Mouse (Mus musculus) limb, embryonic 11.5 days (tissue): ENCODE measurements around the gene Liph. TPM values are rescaled to one million over a fixed set of nuclear protein-coding genes. Genes with fewer than 3 reads are reported as not detected.
A peak's percentile ranks its signal among the peaks of the same experiment; 100 is the strongest.

ENCODE experiments used
- ATAC-seq: fragments of 200-750 bp; cut with Nextera tagmentation; 2 replicates; pipeline ENCODE4 v1.8.0; 2017; ENCODE audit warnings: low read depth; ENCODE audit not compliant: insufficient number of reproducible peaks, low FRiP score, low TSS enrichment
- DNase-seq: peaks from one replicate; pipeline ENCODE4 v3.0.0-alpha.2; 2015; ENCODE audit warnings: low spot score
- H3K27ac ChIP-seq: fragments of 300-500 bp; sonication (generic); replicated peaks from 2 replicates; pipeline ENCODE4 v1.5.1; 2014; ENCODE audit warnings: low read depth, mild to moderate bottlenecking, low read length
- H3K27me3 ChIP-seq: fragments of 300-500 bp; sonication (generic); 2 replicates; pipeline ENCODE4 v1.6.1; 2014; ENCODE audit warnings: mild to moderate bottlenecking, low read length, mixed read lengths; ENCODE audit not compliant: control insufficient read depth, insufficient read depth
- H3K36me3 ChIP-seq: fragments of 300-500 bp; sonication (generic); 2 replicates; pipeline ENCODE4 v1.6.1; 2014; ENCODE audit warnings: mild to moderate bottlenecking, low read length, moderate library complexity, mixed read lengths; ENCODE audit not compliant: control insufficient read depth, insufficient read depth
- H3K4me1 ChIP-seq: fragments of 300-500 bp; sonication (generic); 2 replicates; pipeline ENCODE4 v1.6.1; 2014; ENCODE audit warnings: low read length, mixed read lengths; ENCODE audit not compliant: control insufficient read depth, insufficient read depth
- H3K4me2 ChIP-seq: fragments of 300-500 bp; sonication (generic); 2 replicates; pipeline ENCODE4 v1.6.1; 2014; ENCODE audit warnings: low read depth, mild to moderate bottlenecking, moderate library complexity; ENCODE audit not compliant: severe bottlenecking
- H3K4me3 ChIP-seq: fragments of 300-500 bp; sonication (generic); 2 replicates; pipeline ENCODE4 v1.5.1; 2014; ENCODE audit warnings: low read depth, low read length
- H3K9ac ChIP-seq: fragments of 300-500 bp; sonication (generic); 2 replicates; pipeline ENCODE4 v1.6.1; 2014; ENCODE audit warnings: mild to moderate bottlenecking, low read length
- H3K9me3 ChIP-seq: fragments of 300-500 bp; sonication (generic); 2 replicates; pipeline ENCODE4 v1.6.1; 2016; ENCODE audit warnings: low read length; ENCODE audit not compliant: control insufficient read depth
- WGBS: fragments of 180-500 bp; shearing (Covaris S2); extraction: QIAGEN DNeasy Blood & Tissue Kit; methylation state at CpG from one replicate; pipeline ENCODE4 v1.1.7; 2014; 5-methylcytosine and 5-hydroxymethylcytosine counted together
- polyA plus RNA-seq: library from polyadenylated mRNA; unstranded; fragments of >200 nt; fragmentation: Nextera tagmentation; extraction: Ambion mirVana; gene quantifications from 2 replicates; pipeline ENCODE4 v1.2.1, GENCODE M21; 2014

Gene Liph
- 0.19 and 0.28 TPM in 2 replicates for polyA plus RNA-seq

- DNase-seq: peak; percentile 46
- no peak within 1 kb of the TSS for H3K27ac ChIP-seq
- no peaks in the 10 kb centered on the region for H3K27me3 ChIP-seq
- WGBS: 15% methylated on average over 16 of the region's 16 CpGs
- no peak within 1 kb of the TSS for H3K9ac ChIP-seq
- no peaks in the 10 kb centered on the region for H3K4me1 ChIP-seq
- H3K9me3 ChIP-seq: no peaks in the 10 kb centered on the region
- ATAC-seq: no peak
- H3K4me2 ChIP-seq: peak within 1 kb of the TSS; percentile 39
- H3K36me3 ChIP-seq: no peaks in the 10 kb centered on the region
- no peak within 1 kb of the TSS for H3K4me3 ChIP-seq
These were observed at the start of gene Liph for GRCm38 (mm10) chr16:21995304-21995703. Gene Liph (minus strand): TSS chr16:21995663.

- no peak for ATAC-seq
- no peaks in the 10 kb centered on the region for H3K4me1 ChIP-seq
- H3K36me3 ChIP-seq: peaks cover 13% of the 10 kb centered on the region; the same call in 1 of the 2 replicates
- no peak overlapping the region for H3K4me2 ChIP-seq
- H3K9me3 ChIP-seq: no peaks in the 10 kb centered on the region
- WGBS: 90% methylated on average over 4 of the region's 4 CpGs
- no peak overlapping the region for H3K27ac ChIP-seq
- no peak overlapping the region for H3K4me3 ChIP-seq
- H3K27me3 ChIP-seq: no peaks in the 10 kb centered on the region
- DNase-seq: no peak
- no peak overlapping the region for H3K9ac ChIP-seq
These were observed 48.4 kb upstream of the Liph start for GRCm38 (mm10) chr16:22043830-22044229.

- H3K4me1 ChIP-seq: no peaks in the 10 kb centered on the region
- no peak overlapping the region for H3K27ac ChIP-seq
- H3K27me3 ChIP-seq: no peaks in the 10 kb centered on the region
- no peak overlapping the region for H3K9ac ChIP-seq
- H3K36me3 ChIP-seq: peaks cover 17% of the 10 kb centered on the region; the same call in 1 of the 2 replicates
- no peak overlapping the region for H3K4me2 ChIP-seq
- DNase-seq: no peak
- ATAC-seq: no peak
- 85% methylated on average over 1 of the region's 1 CpGs for WGBS
- no peak overlapping the region for H3K4me3 ChIP-seq
- H3K9me3 ChIP-seq: no peaks in the 10 kb centered on the region
These were observed 44.5 kb upstream of the Liph start for GRCm38 (mm10) chr16:22039978-22040377.

- Histone ChIP-seq H3K27me3 (no peaks in the 10 kb centered on the region), H3K36me3 (peaks cover 13% of the 10 kb centered on the region; the same call in 1 of the 2 replicates), H3K4me2 (no peak overlapping the region), H3K4me1 (no peaks in the 10 kb centered on the region), H3K9me3 (no peaks in the 10 kb centered on the region), H3K27ac (no peak overlapping the region), H3K9ac (no peak overlapping the region), H3K4me3 (no peak overlapping the region)
- WGBS: 91% methylated on average over 10 of the region's 10 CpGs
- no peak for DNase-seq
- no peak for ATAC-seq
These were observed 43.1 kb upstream of the Liph start for GRCm38 (mm10) chr16:22038554-22038953.

GRCm38 (mm10) chr16:22027474-22027873 lies 32.0 kb upstream of the Liph start:
- no peak overlapping the region for H3K27ac ChIP-seq
- DNase-seq: no peak
- 94% methylated on average over 5 of the region's 5 CpGs for WGBS
- H3K9me3 ChIP-seq: no peaks in the 10 kb centered on the region
- H3K4me2 ChIP-seq: no peak overlapping the region
- no peak overlapping the region for H3K9ac ChIP-seq
- no peak overlapping the region for H3K4me3 ChIP-seq
- no peaks in the 10 kb centered on the region for H3K27me3 ChIP-seq
- no peaks in the 10 kb centered on the region for H3K4me1 ChIP-seq
- ATAC-seq: no peak
- peaks cover 14% of the 10 kb centered on the region for H3K36me3 ChIP-seq

GRCm38 (mm10) chr16:22022122-22022521 lies 26.7 kb upstream of the Liph start:
- H3K27ac ChIP-seq: no peak overlapping the region
- 96% methylated on average over 2 of the region's 2 CpGs for WGBS

GRCm38 (mm10) chr16:22015569-22015968 lies 20.1 kb upstream of the Liph start:
- no peak for DNase-seq
- Histone ChIP-seq H3K4me2 (no peak overlapping the region), H3K4me3 (no peak overlapping the region), H3K27me3 (no peaks in the 10 kb centered on the region), H3K9ac (no peak overlapping the region), H3K27ac (no peak overlapping the region), H3K4me1 (no peaks in the 10 kb centered on the region), H3K36me3 (peaks cover 13% of the 10 kb centered on the region; the same call in 1 of the 2 replicates), H3K9me3 (no peaks in the 10 kb centered on the region)
- ATAC-seq: no peak
- 93% methylated on average over 1 of the region's 1 CpGs for WGBS

More at GRCm38 (mm10) chr16:22022122-22022521, 26.7 kb upstream of the Liph start:
- Histone ChIP-seq H3K27me3 (no peaks in the 10 kb centered on the region), H3K9me3 (no peaks in the 10 kb centered on the region; the same call in 1 of the 2 replicates), H3K36me3 (peaks cover 18% of the 10 kb centered on the region), H3K4me2 (no peak overlapping the region), H3K9ac (no peak overlapping the region), H3K4me3 (no peak overlapping the region), H3K4me1 (no peaks in the 10 kb centered on the region)
- no peak for ATAC-seq
- DNase-seq: peak; percentile 42

GRCm38 (mm10) chr16:22009596-22009995 lies 14.1 kb upstream of the Liph start:
- H3K27ac ChIP-seq: no peak overlapping the region
- H3K4me1 ChIP-seq: peaks cover 4% of the 10 kb centered on the region; the same call in 1 of the 2 replicates
- peak overlapping the region; percentile 99 for H3K4me3 ChIP-seq
- H3K4me2 ChIP-seq: peak overlapping the region; percentile 71
- peak overlapping the region; percentile 87 for H3K9ac ChIP-seq
- ATAC-seq (peak; percentile 66), DNase-seq (no peak)
- under 1% methylated on average over 50 of the region's 51 CpGs for WGBS
- H3K27me3 ChIP-seq: no peaks in the 10 kb centered on the region
- no peaks in the 10 kb centered on the region for H3K36me3 ChIP-seq
- H3K9me3 ChIP-seq: no peaks in the 10 kb centered on the region

- H3K4me1 ChIP-seq: peaks cover 4% of the 10 kb centered on the region; the same call in 1 of the 2 replicates
- DNase-seq (peak; percentile 100), ATAC-seq (peak; percentile 98)
- peak within 1 kb of the TSS; percentile 99 for H3K4me3 ChIP-seq
- WGBS: under 1% methylated on average over 45 of the region's 45 CpGs
- no peaks in the 10 kb centered on the region for H3K9me3 ChIP-seq
- no peak within 1 kb of the TSS for H3K27ac ChIP-seq
- H3K27me3 ChIP-seq: no peaks in the 10 kb centered on the region
- H3K9ac ChIP-seq: peak within 1 kb of the TSS; percentile 87
- no peaks in the 10 kb centered on the region for H3K36me3 ChIP-seq
- H3K4me2 ChIP-seq: peak within 1 kb of the TSS; percentile 71
These were observed 13.7 kb upstream of the Liph start, which contains the start of gene Senp2 for GRCm38 (mm10) chr16:22009099-22009584. Gene Senp2 (plus strand): TSS chr16:22009484.
